Mouse (Mus musculus) CH12.LX (cell line): Measurements from ENCODE around the gene Artn. TPM values are rescaled to one million over a fixed set of nuclear protein-coding genes. Genes with fewer than 3 reads are reported as not detected.

Source experiments
- DNase-seq: peaks from one replicate; pipeline ENCODE4 v3.0.0-alpha.2; 2013; ENCODE audit errors: extremely low read depth
- H3K27ac ChIP-seq: 2 replicates; pipeline ENCODE4 v1.5.1; 2012; ENCODE audit warnings: low read depth, mild to moderate bottlenecking, control low read depth, moderate library complexity; ENCODE audit not compliant: insufficient read depth
- H3K27me3 ChIP-seq: replicated peaks from 2 replicates; pipeline ENCODE3; 2012; ENCODE audit warnings: inconsistent platforms
- H3K36me3 ChIP-seq, 2 experiments: replicated peaks in 1 of 2; 2 replicates each; pipeline versions ENCODE3 to v1.6.1; 2012; ENCODE audit warnings: inconsistent platforms in 1 of 2, low read length in 1 of 2, mild to moderate bottlenecking in 1 of 2, mixed read lengths in 1 of 2, moderate library complexity in 1 of 2; ENCODE audit not compliant: control insufficient read depth in 1 of 2, insufficient read depth in 1 of 2
- H3K4me1 ChIP-seq, 2 experiments: 2 replicates each; pipeline ENCODE4 v1.6.1; 2012; ENCODE audit warnings: inconsistent platforms in 1 of 2, moderate library complexity in 1 of 2; ENCODE audit not compliant: insufficient read depth in 2 of 2, control insufficient read depth in 1 of 2
- H3K4me2 ChIP-seq: 2 replicates; pipeline ENCODE4 v1.6.1; 2012; ENCODE audit warnings: low read depth, mild to moderate bottlenecking, control low read depth; ENCODE audit not compliant: poor library complexity, insufficient read depth, severe bottlenecking
- H3K4me3 ChIP-seq, 3 experiments: fragments of 150-350 bp in 1 of 3; sonication (generic) in 1 of 3; replicated peaks in 1 of 3; 2 replicates each; pipeline versions ENCODE3 to v1.5.1; 2011 to 2012; ENCODE audit warnings: low read depth in 2 of 3, low read length in 2 of 3, mild to moderate bottlenecking in 2 of 3, moderate library complexity in 2 of 3, control low read depth in 1 of 3, improper control_type of control experiment in 1 of 3, inconsistent platforms in 1 of 3, mixed read lengths in 1 of 3; ENCODE audit not compliant: poor library complexity in 1 of 3
- H3K79me2 ChIP-seq: replicated peaks from 2 replicates; pipeline ENCODE4 v1.6.1; 2012; ENCODE audit warnings: mild to moderate bottlenecking, moderate library complexity; ENCODE audit not compliant: control insufficient read depth, poor library complexity, insufficient read depth, severe bottlenecking; ENCODE audit errors: extremely low read depth
- H3K9ac ChIP-seq: 2 replicates; pipeline ENCODE4 v1.6.1; 2012; ENCODE audit warnings: low read depth, mild to moderate bottlenecking, control low read depth, moderate library complexity; ENCODE audit not compliant: insufficient read depth
- H3K9me3 ChIP-seq: replicated peaks from 2 replicates; pipeline ENCODE3; 2012; ENCODE audit warnings: low read length, inconsistent platforms, mixed read lengths
- BHLHE40 ChIP-seq: IDR thresholded peaks from 2 replicates; pipeline ENCODE4 v1.6.1; 2011; ENCODE audit warnings: mild to moderate bottlenecking, low read depth, low read length, improper control_type of control experiment
- CHD1 ChIP-seq: IDR thresholded peaks from 2 replicates; pipeline ENCODE4 v1.6.1; 2012; ENCODE audit warnings: low read depth, low read length, improper control_type of control experiment, inconsistent platforms
- CHD2 ChIP-seq: IDR thresholded peaks from 2 replicates; pipeline ENCODE4 v1.6.1; 2011; ENCODE audit warnings: low read length, improper control_type of control experiment
- CTCF ChIP-seq, 2 experiments: IDR thresholded peaks in 1 of 2; conservative IDR thresholded peaks in 1 of 2; 2 replicates each; pipeline ENCODE4 v1.5.1; 2011 to 2012; ENCODE audit warnings: low read depth in 2 of 2, low read length in 2 of 2, improper control_type of control experiment in 1 of 2, inconsistent platforms in 1 of 2, mild to moderate bottlenecking in 1 of 2, moderate library complexity in 1 of 2
- E2F4 ChIP-seq: IDR thresholded peaks from 2 replicates; pipeline ENCODE4 v1.6.1; 2011; ENCODE audit warnings: low read depth, low read length, improper control_type of control experiment; ENCODE audit not compliant: insufficient replicate concordance
- ELF1 ChIP-seq: IDR thresholded peaks from 2 replicates; pipeline ENCODE4 v1.6.1; 2014; ENCODE audit warnings: low read depth, mild to moderate bottlenecking, inconsistent platforms, low read length, improper control_type of control experiment
- EP300 ChIP-seq: IDR thresholded peaks from 2 replicates; pipeline ENCODE4 v1.6.1; 2011; ENCODE audit warnings: low read length, improper control_type of control experiment
- ETS1 ChIP-seq: conservative IDR thresholded peaks from 2 replicates; pipeline ENCODE4 v1.6.1; 2012; ENCODE audit warnings: low read depth, mild to moderate bottlenecking, inconsistent platforms, low read length, improper control_type of control experiment, moderate library complexity
- GABPA ChIP-seq: IDR thresholded peaks from 2 replicates; pipeline ENCODE4 v1.6.1; 2012; ENCODE audit warnings: low read depth, low read length, improper control_type of control experiment, inconsistent platforms; ENCODE audit not compliant: insufficient replicate concordance
- HCFC1 ChIP-seq: IDR thresholded peaks from 2 replicates; pipeline ENCODE4 v1.6.1; 2012; ENCODE audit warnings: low read depth, mild to moderate bottlenecking, inconsistent platforms, low read length, improper control_type of control experiment
- IRF4 ChIP-seq: IDR thresholded peaks from 2 replicates; pipeline ENCODE4 v1.6.1; 2014; ENCODE audit warnings: low read depth, mild to moderate bottlenecking, inconsistent platforms, low read length, improper control_type of control experiment
- JUN ChIP-seq: IDR thresholded peaks from 2 replicates; pipeline ENCODE4 v1.6.1; 2011; ENCODE audit warnings: low read depth, mild to moderate bottlenecking, low read length, improper control_type of control experiment, moderate library complexity; ENCODE audit not compliant: insufficient read depth
- KAT2A ChIP-seq: IDR thresholded peaks from 2 replicates; pipeline ENCODE4 v1.6.1; 2012; ENCODE audit warnings: low read length, improper control_type of control experiment, inconsistent platforms; ENCODE audit not compliant: insufficient replicate concordance
- MAFK ChIP-seq: IDR thresholded peaks from 2 replicates; pipeline ENCODE4 v1.6.1; 2011; ENCODE audit warnings: low read length, improper control_type of control experiment; ENCODE audit not compliant: insufficient replicate concordance
- MAX ChIP-seq: IDR thresholded peaks from 2 replicates; pipeline ENCODE4 v1.6.1; 2011; ENCODE audit warnings: low read length, improper control_type of control experiment
- MAZ ChIP-seq: IDR thresholded peaks from 2 replicates; pipeline ENCODE4 v1.6.1; 2012; ENCODE audit warnings: low read depth, mild to moderate bottlenecking, inconsistent platforms, low read length, improper control_type of control experiment, moderate library complexity
- MEF2A ChIP-seq: IDR thresholded peaks from 2 replicates; pipeline ENCODE4 v1.6.1; 2014; ENCODE audit warnings: low read depth, mild to moderate bottlenecking, inconsistent platforms, low read length, improper control_type of control experiment, borderline replicate concordance
- MXI1 ChIP-seq: IDR thresholded peaks from 2 replicates; pipeline ENCODE4 v1.6.1; 2011; ENCODE audit warnings: mild to moderate bottlenecking, low read depth, low read length, improper control_type of control experiment
- MYC ChIP-seq: IDR thresholded peaks from 2 replicates; pipeline ENCODE4 v1.6.1; 2011; ENCODE audit warnings: low read depth, mild to moderate bottlenecking, improper control_type of control experiment, low read length
- NELFE ChIP-seq: IDR thresholded peaks from 2 replicates; pipeline ENCODE4 v1.6.1; 2011; ENCODE audit warnings: low read depth, low read length, improper control_type of control experiment
- NRF1 ChIP-seq: IDR thresholded peaks from 2 replicates; pipeline ENCODE4 v1.6.1; 2014; ENCODE audit warnings: low read depth, mild to moderate bottlenecking, inconsistent platforms, low read length, improper control_type of control experiment, moderate library complexity
- PAX5 ChIP-seq: IDR thresholded peaks from 2 replicates; pipeline ENCODE4 v1.6.1; 2012; ENCODE audit warnings: low read length, inconsistent platforms, mixed read lengths
- POLR2A ChIP-seq: IDR thresholded peaks from 2 replicates; pipeline ENCODE4 v1.6.1; 2011; ENCODE audit warnings: low read depth, mild to moderate bottlenecking, improper control_type of control experiment, low read length
- POLR2AphosphoS2 ChIP-seq: IDR thresholded peaks from 2 replicates; pipeline ENCODE4 v1.6.1; 2011; ENCODE audit warnings: low read depth, low read length, improper control_type of control experiment
- RAD21 ChIP-seq: IDR thresholded peaks from 2 replicates; pipeline ENCODE4 v1.6.1; 2011; ENCODE audit warnings: low read depth, mild to moderate bottlenecking, low read length, improper control_type of control experiment, moderate library complexity
- RCOR1 ChIP-seq: conservative IDR thresholded peaks from 2 replicates; pipeline ENCODE4 v1.6.1; 2012; ENCODE audit warnings: low read depth, mild to moderate bottlenecking, inconsistent platforms, low read length, improper control_type of control experiment
- SIN3A ChIP-seq: IDR thresholded peaks from 2 replicates; pipeline ENCODE4 v1.6.1; 2012; ENCODE audit warnings: low read length, improper control_type of control experiment, inconsistent platforms
- SMC3 ChIP-seq: IDR thresholded peaks from 2 replicates; pipeline ENCODE4 v1.6.1; 2011; ENCODE audit warnings: low read depth, low read length, improper control_type of control experiment
- TBP ChIP-seq: conservative IDR thresholded peaks from 2 replicates; pipeline ENCODE4 v1.6.1; 2011; ENCODE audit warnings: low read depth, low read length, improper control_type of control experiment
- TCF12 ChIP-seq: IDR thresholded peaks from 2 replicates; pipeline ENCODE4 v1.6.1; 2014; ENCODE audit warnings: low read depth, mild to moderate bottlenecking, inconsistent platforms, low read length, improper control_type of control experiment
- UBTF ChIP-seq: IDR thresholded peaks from 2 replicates; pipeline ENCODE4 v1.6.1; 2012; ENCODE audit warnings: low read depth, mild to moderate bottlenecking, inconsistent platforms, low read length, improper control_type of control experiment, moderate library complexity
- USF1 ChIP-seq: IDR thresholded peaks from 2 replicates; pipeline ENCODE4 v1.6.1; 2014; ENCODE audit warnings: low read depth, mild to moderate bottlenecking, inconsistent platforms, low read length, improper control_type of control experiment
- USF2 ChIP-seq: conservative IDR thresholded peaks from 2 replicates; pipeline ENCODE4 v1.6.1; 2011; ENCODE audit warnings: low read depth, low read length, improper control_type of control experiment
- ZC3H11A ChIP-seq: IDR thresholded peaks from 2 replicates; pipeline ENCODE4 v1.6.1; 2012; ENCODE audit warnings: low read depth, mild to moderate bottlenecking, inconsistent platforms, low read length, improper control_type of control experiment
- ZKSCAN1 ChIP-seq: IDR thresholded peaks from 2 replicates; pipeline ENCODE4 v1.6.1; 2012; ENCODE audit warnings: low read depth, inconsistent platforms, low read length, improper control_type of control experiment, borderline replicate concordance
- ZMIZ1 ChIP-seq: IDR thresholded peaks from 2 replicates; pipeline ENCODE4 v1.6.1; 2012; ENCODE audit warnings: low read depth, mild to moderate bottlenecking, inconsistent platforms, low read length, improper control_type of control experiment
- ZNF384 ChIP-seq: IDR thresholded peaks from 2 replicates; pipeline ENCODE4 v1.6.1; 2012; ENCODE audit warnings: low read depth, low read length, improper control_type of control experiment, inconsistent platforms
- dilution Hi-C: fragments of 300-500 bp; cut with MboI; formaldehyde crosslinking; loops from 2 replicates; pipeline ENCODE4 v1.14.3; 2020; ENCODE audit warnings: low sequenced_read_pairs; ENCODE audit not compliant: extremely low pct_unique_long_range_greater_than_20kb, extremely low pct_ligation_motif_present
- in situ Hi-C: fragments of 300-500 bp; cut with MboI; formaldehyde crosslinking; loops from 3 replicates; pipeline ENCODE4 v1.14.3; 2019; ENCODE audit warnings: low sequenced_read_pairs, low pct_ligation_motif_present, low pct_unique_long_range_greater_than_20kb, mixed read lengths
- polyA plus RNA-seq: library from polyadenylated mRNA; unstranded; fragments of >175 nt; gene quantifications from 2 replicates; pipeline ENCODE4 v1.2.1, GENCODE M21; 2012; ENCODE audit warnings: low read depth; ENCODE audit not compliant: insufficient read length
- total RNA-seq, 2 experiments: library from RNA; depleted of rRNA; stranded (reverse); fragments of 300-350 nt in 1 of 2; fragments of >200 nt in 1 of 2; gene quantifications; 2 replicates each; pipeline ENCODE4 v1.2.3; 2012 to 2014

The Artn gene
- total and polyA plus RNA-seq, 3 experiments: not detected

- Histone ChIP-seq H3K4me3 (peak within 1 kb of the TSS; percentile 84 to 96 (median 86)), H3K36me3 (peaks cover 13 to 36% of the 10 kb centered on the region in 2 experiments), H3K9me3 (no peaks in the 10 kb centered on the region), H3K4me1 (peaks cover 6 to 54% of the 10 kb centered on the region in 2 experiments; a peak in 3 of 4 replicates), H3K4me2 (peak within 1 kb of the TSS; percentile 89), H3K79me2 (peaks cover 12% of the 10 kb centered on the region; the same call in 1 of the 2 replicates), H3K27ac (peak within 1 kb of the TSS; percentile 47; the same call in 1 of the 2 replicates), H3K27me3 (no peaks in the 10 kb centered on the region), H3K9ac (peak within 1 kb of the TSS; percentile 82)
- peak; percentile 93 for DNase-seq
- in situ Hi-C loops: loop anchor here (10.0 kb wide), 1 partner anchor 150 kb away; no protein-coding TSS in a partner anchor
- dilution Hi-C loops: no loop called here
- no peak for TF ChIP-seq JUN
- TF ChIP-seq GABPA: peak; percentile 52; the same call in 1 of the 2 replicates
- peak; percentile 89 for TF ChIP-seq SIN3A
- TF ChIP-seq MXI1: peak; percentile 99
- no peak for TF ChIP-seq RAD21
- TF ChIP-seq POLR2AphosphoS2: 0 out of 2 replicates have a peak, but pooled peaks have one; percentile 78
- TF ChIP-seq CHD1: no peak
- peak; percentile 44; the same call in 1 of the 2 replicates for TF ChIP-seq NRF1
- no peak for TF ChIP-seq ZKSCAN1
- TF ChIP-seq ETS1: no peak
- TF ChIP-seq MAZ: peak; percentile 66; the same call in 1 of the 2 replicates
- peak; percentile 89 for TF ChIP-seq BHLHE40
- TF ChIP-seq KAT2A: peak; percentile 96
- peak; percentile 77 for TF ChIP-seq POLR2A
- peak; percentile 79 for TF ChIP-seq ZMIZ1
- TF ChIP-seq MYC: peak; percentile 99
- peak; percentile 43; the same call in 1 of the 2 replicates for TF ChIP-seq TBP
- peak; percentile 40 for TF ChIP-seq TCF12
- TF ChIP-seq CHD2: no peak
- TF ChIP-seq SMC3: no peak
- no peak for TF ChIP-seq CTCF (conservative IDR thresholded peaks at IDR 0.05 in 1 of 2, IDR thresholded peaks at IDR 0.05 in 1 of 2; ENCODE audit: low read depth in 2 of 2, low read length in 2 of 2)
- TF ChIP-seq MAFK: no peak
- 0 out of 2 replicates have a peak, but pooled peaks have one; percentile 54 for TF ChIP-seq UBTF
- TF ChIP-seq HCFC1: peak; percentile 98
- 0 out of 2 replicates have a peak, but pooled peaks have one; percentile 32 for TF ChIP-seq MEF2A
- peak; percentile 90 for TF ChIP-seq ELF1
- TF ChIP-seq ZC3H11A: no peak
- no peak for TF ChIP-seq ZNF384
- TF ChIP-seq EP300: no peak
- TF ChIP-seq PAX5: no peak
- TF ChIP-seq RCOR1: no peak
- TF ChIP-seq IRF4: 0 out of 2 replicates have a peak, but pooled peaks have one; percentile 24
- no peak for TF ChIP-seq E2F4
- TF ChIP-seq NELFE: 0 out of 2 replicates have a peak, but pooled peaks have one; percentile 69
- peak; percentile 49; the same call in 1 of the 2 replicates for TF ChIP-seq USF2
- peak; percentile 73 for TF ChIP-seq USF1
- peak; percentile 100 for TF ChIP-seq MAX
These were observed 14.7 kb downstream of the Artn start, which contains the start of gene Ipo13 for GRCm38 (mm10) chr4:117914591-117915442. Gene Ipo13 (minus strand): TSS chr4:117914999.
